Mouse (Mus musculus): Measurements from ENCODE around the gene Bfar.

GRCm38 (mm10) chr16:13729428-13729827 lies 57.8 kb downstream of the Bfar start:
- TF ChIP-seq EP300 (IDR thresholded peaks at IDR 0.05; ENCODE audit: low read depth): no peak
- TF ChIP-seq CTCF (IDR thresholded peaks at IDR 0.05; ENCODE audit: low read depth): no peak
